Mouse (Mus musculus): ENCODE measurements at regions not wholly inside any gene's neighbourhood (a gene's known extent, or its start where the extent isn't known, plus 50 kb on each side); places are given as distances from the start of the nearest gene placed in this dataset.

DNA sequence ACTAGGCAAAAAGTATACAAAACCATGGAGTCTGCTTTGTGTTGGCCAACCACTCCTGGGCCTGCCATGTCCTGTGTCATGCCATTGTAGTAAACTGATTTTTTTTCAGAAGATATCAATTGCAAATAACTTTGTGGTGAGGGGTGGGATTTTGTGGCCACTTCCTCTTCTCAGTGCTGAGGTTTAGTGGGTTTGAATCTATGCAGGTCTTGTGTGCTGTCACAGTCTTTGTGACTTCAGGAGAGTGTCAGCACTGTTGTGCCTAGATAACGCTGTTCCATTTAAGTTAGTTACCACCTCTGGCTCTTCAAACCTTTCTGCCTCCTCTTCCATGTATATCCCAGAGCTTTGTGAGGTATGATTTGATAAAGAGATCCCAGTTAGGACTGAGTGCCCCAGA is 216.3 kb upstream of the Lcorl start:
- Histone ChIP-seq H3K9ac (no peak overlapping the region), H3K4me2 (replicated peaks) (no peak overlapping the region), H3K4me1 (no peaks in the 10 kb centered on the region), H3K9me3 (no peaks in the 10 kb centered on the region), H3K36me3 (no peaks in the 10 kb centered on the region), H3K27ac (no peak overlapping the region), H3K27me3 (no peaks in the 10 kb centered on the region), H3K4me3 (no peak overlapping the region)
- WGBS: 89% methylated on average over 1 of the region's 1 CpGs
- ATAC-seq (ENCODE audit: low FRiP score, low read depth): no peak

DNA sequence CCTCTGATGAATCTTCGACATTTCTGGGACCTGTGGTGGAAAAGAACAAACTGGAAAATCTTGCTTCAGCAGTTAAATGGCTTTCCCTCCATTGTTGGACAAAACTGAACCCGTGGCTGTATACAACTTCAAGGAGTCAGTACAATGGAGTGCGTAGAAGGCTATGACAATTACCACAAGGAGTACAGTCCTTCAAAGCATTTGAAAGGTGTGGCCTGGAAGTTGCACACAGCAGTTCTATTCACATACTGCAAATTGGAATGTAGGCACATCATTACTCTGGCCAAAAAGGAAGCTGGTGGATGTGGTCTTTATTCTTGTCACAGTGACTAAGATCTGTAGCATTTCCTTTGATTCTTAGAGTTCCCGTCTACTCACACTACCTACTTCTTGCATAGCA is 215.7 kb upstream of the Lcorl start:
- Histone ChIP-seq H3K4me3 (no peak overlapping the region), H3K27me3 (no peaks in the 10 kb centered on the region), H3K9ac (no peak overlapping the region), H3K4me1 (no peaks in the 10 kb centered on the region), H3K27ac (no peak overlapping the region), H3K9me3 (no peaks in the 10 kb centered on the region), H3K36me3 (no peaks in the 10 kb centered on the region), H3K4me2 (replicated peaks) (no peak overlapping the region)
- ATAC-seq (ENCODE audit: low FRiP score, low read depth): no peak
- 80% methylated on average over 4 of the region's 4 CpGs for WGBS

DNA sequence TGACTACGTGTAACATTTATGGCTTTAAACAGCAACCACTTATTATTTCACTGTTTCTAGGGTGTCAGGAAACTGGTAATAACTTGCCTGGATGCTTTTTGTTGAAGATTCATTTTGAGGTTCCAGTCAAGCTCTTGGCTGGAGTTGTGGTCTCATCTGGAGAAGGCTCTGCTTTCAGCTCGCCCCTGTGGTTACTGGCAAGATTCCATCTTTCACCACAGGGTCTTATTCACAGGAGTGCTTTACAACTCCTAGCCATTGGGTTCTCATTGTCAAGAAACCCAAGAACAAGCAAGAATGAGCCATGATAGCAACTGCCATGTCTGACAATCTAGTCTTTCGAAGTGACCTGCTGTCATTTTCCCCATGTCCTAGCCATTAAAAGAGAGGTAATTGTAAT is 202.5 kb upstream of the Lcorl start:
- no peak overlapping the region for H3K27ac ChIP-seq
- no peaks in the 10 kb centered on the region for H3K9me3 ChIP-seq
- ATAC-seq (ENCODE audit: low FRiP score, low read depth): no peak
- no peaks in the 10 kb centered on the region for H3K27me3 ChIP-seq
- no peak overlapping the region for H3K4me2 ChIP-seq (replicated peaks)
- 74% methylated on average over 3 of the region's 3 CpGs for WGBS
- no peak overlapping the region for H3K9ac ChIP-seq
- no peaks in the 10 kb centered on the region for H3K4me1 ChIP-seq
- H3K36me3 ChIP-seq: no peaks in the 10 kb centered on the region
- no peak overlapping the region for H3K4me3 ChIP-seq

DNA sequence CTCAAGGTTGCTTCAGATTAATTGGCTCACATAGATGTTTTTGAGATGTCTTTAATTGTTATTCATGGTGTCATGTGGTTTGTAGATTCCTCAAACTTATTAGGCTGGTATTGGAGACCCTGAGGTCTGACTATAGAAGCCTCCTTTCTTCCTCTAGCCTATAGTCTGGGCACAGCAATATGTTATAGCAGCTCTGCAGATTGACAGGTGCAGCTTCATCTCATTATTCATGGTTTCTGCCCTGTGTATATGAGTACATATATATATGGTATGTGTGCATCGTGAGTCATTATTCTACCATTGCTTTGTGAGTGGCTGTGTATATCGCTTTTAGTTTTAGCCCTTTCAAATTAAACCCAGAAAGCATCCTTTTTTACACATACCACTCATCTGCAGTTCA is 197.4 kb upstream of the Lcorl start:
- Histone ChIP-seq H3K4me1 (no peaks in the 10 kb centered on the region), H3K9me3 (no peaks in the 10 kb centered on the region), H3K4me2 (replicated peaks) (no peak overlapping the region), H3K27ac (no peak overlapping the region), H3K4me3 (no peak overlapping the region), H3K36me3 (no peaks in the 10 kb centered on the region), H3K9ac (no peak overlapping the region), H3K27me3 (no peaks in the 10 kb centered on the region)
- ATAC-seq (ENCODE audit: low FRiP score, low read depth): no peak
- WGBS: 85% methylated on average over 2 of the region's 2 CpGs

DNA sequence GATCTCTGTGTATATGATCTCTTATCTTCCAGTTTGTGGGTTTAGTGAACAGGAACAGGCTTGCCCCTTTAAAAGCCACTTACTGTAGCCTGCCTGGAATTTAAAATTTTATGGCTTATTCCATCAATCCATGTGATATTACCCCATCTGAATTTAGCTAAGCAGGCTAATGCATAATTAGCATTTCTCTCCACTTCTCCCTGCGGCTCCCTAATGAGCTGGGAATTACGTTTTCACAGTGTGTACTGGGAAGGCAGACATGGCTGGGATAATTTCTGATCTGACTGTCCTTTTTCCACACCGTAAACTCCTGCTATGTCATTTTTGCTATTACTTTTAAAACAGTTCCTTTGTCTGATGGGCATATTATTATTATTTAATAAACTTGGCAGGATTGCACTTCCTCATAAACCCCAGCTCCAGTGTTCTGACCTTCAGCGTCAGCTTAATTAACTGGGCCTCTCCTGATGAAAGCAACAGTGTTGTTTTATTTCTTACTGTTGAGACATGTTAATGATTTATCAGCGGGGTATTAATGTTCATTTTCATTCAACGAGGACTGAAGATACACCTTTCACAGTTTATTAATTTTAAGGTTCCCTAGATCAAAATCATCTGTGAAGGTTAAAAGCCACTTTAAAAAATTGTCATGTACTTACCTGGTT is 185.4 kb upstream of the Lcorl start:
- 42% methylated on average over 6 of the region's 6 CpGs for WGBS
- H3K36me3 ChIP-seq: no peaks in the 10 kb centered on the region
- no peaks in the 10 kb centered on the region for H3K9me3 ChIP-seq
- H3K4me1 ChIP-seq: no peaks in the 10 kb centered on the region; the same call in 1 of the 2 replicates
- H3K4me2 ChIP-seq (replicated peaks): no peak overlapping the region
- H3K27ac ChIP-seq: no peak overlapping the region
- H3K4me3 ChIP-seq: no peak overlapping the region
- no peak for ATAC-seq (ENCODE audit: low FRiP score, low read depth)
- H3K9ac ChIP-seq: no peak overlapping the region
- no peaks in the 10 kb centered on the region for H3K27me3 ChIP-seq

DNA sequence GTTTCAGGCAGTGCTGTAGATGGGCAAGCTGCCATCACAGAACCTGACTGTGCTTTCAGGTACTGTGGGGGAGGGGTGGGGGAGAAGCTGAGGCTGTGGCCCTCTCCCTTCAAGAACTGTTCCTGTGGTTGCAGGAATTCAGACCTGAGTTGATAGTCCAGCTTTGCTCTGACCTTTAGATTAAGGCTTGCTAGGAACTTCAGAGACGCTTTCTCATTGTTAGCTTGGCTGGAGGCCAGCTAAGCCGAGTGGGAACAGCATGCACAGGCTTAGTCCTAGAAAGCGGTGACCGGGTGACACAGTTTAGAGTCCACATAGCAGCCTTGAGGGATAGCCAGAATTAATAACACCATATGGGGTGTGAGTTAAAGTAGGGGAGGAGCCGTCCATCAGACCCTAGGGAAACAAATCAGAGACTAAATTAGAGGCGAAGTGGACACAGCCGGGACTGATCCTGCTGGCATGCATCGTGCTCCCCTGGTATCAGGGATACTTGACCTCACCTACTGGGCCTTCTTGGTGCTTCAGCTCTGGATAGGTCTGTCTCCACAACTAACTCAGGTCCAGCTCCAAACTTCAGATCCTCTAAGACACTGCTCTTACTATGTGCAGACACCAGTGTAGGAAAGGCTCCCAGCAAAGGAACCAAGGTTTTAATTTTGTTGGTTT is 175.7 kb upstream of the Lcorl start:
- Histone ChIP-seq H3K9me3 (no peaks in the 10 kb centered on the region), H3K4me3 (no peak overlapping the region), H3K4me2 (replicated peaks) (peak overlapping the region; percentile 12; the same call in 1 of the 2 replicates), H3K27me3 (no peaks in the 10 kb centered on the region), H3K27ac (no peak overlapping the region), H3K36me3 (no peaks in the 10 kb centered on the region), H3K4me1 (peaks cover 7% of the 10 kb centered on the region; the same call in 1 of the 2 replicates), H3K9ac (no peak overlapping the region)
- ATAC-seq (ENCODE audit: low FRiP score, low read depth): peak; percentile 32; the same call in 1 of the 2 replicates
- 55% methylated on average over 8 of the region's 8 CpGs for WGBS

DNA sequence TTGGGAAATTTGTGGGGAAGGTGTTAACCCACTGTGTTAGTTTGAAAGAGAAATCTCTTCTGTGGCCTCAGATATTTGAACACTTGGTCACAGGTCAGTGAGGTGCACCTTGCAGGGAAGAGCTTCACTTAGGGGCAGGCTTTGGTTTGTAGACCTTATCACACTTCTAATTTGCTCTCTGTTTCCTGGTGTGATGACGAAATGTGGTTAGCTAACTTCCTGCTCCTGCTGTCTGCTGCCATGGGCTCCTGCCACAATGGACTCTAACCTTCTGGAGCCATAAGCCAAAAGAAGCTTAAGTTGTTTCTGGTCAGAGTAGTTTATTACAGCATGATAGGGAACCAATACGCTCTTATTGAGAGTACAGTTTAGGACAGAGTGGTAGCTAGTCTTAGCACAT is 174.8 kb upstream of the Lcorl start:
- no peak for ATAC-seq (ENCODE audit: low FRiP score, low read depth)
- Histone ChIP-seq H3K9ac (no peak overlapping the region), H3K4me3 (no peak overlapping the region), H3K9me3 (no peaks in the 10 kb centered on the region), H3K36me3 (no peaks in the 10 kb centered on the region), H3K27me3 (no peaks in the 10 kb centered on the region), H3K4me2 (replicated peaks) (no peak overlapping the region), H3K4me1 (peaks cover 7% of the 10 kb centered on the region; the same call in 1 of the 2 replicates), H3K27ac (no peak overlapping the region)
- 88% methylated on average over 2 of the region's 2 CpGs for WGBS

DNA sequence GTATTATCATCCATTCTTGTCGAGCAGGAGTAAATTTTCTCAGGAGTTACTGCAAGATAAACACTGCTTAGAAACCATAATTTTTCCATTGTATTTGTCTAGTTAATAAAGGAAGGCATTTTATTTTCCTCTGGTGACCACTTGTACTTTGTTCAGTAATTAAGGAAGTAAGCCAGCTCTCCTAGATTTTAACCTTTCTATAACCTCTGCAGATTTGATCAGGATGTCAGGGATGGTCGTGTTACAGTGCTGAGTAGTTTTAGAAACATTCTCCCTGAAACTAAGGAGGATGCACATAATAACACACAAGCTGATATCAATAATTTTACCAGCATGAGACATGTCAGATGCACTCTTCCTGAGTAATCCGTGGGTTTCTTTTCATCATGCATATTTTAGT is 166.7 kb upstream of the Lcorl start:
- no peaks in the 10 kb centered on the region for H3K9me3 ChIP-seq
- H3K27ac ChIP-seq: no peak overlapping the region
- WGBS: 38% methylated on average over 3 of the region's 3 CpGs
- H3K27me3 ChIP-seq: no peaks in the 10 kb centered on the region
- ATAC-seq (ENCODE audit: low FRiP score, low read depth): no peak
- H3K4me2 ChIP-seq (replicated peaks): no peak overlapping the region
- no peak overlapping the region for H3K9ac ChIP-seq
- H3K4me3 ChIP-seq: no peak overlapping the region
- H3K4me1 ChIP-seq: no peaks in the 10 kb centered on the region
- no peaks in the 10 kb centered on the region for H3K36me3 ChIP-seq

DNA sequence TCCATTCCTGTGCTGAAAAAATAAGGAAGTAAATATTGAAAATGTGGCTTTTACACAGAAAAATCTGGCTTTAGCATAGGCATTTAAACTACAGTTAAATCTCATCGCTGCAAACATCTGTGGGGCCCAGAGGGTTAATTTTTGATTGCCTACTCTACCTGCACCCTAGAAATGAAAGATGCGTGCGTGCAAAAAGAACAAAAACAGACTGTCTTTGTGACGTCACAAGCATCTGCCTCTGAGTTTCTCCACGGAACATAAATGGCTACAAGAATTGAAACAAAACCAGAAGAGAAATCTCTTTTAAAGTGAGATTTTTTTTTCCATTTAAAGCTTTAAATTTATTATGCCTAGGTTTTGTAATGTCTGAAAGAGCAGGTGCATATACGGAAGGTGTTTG is 166.0 kb upstream of the Lcorl start:
- Histone ChIP-seq H3K9me3 (no peaks in the 10 kb centered on the region), H3K36me3 (no peaks in the 10 kb centered on the region), H3K4me1 (no peaks in the 10 kb centered on the region), H3K9ac (no peak overlapping the region), H3K4me2 (replicated peaks) (no peak overlapping the region), H3K4me3 (no peak overlapping the region), H3K27ac (no peak overlapping the region), H3K27me3 (no peaks in the 10 kb centered on the region)
- 51% methylated on average over 6 of the region's 6 CpGs for WGBS
- ATAC-seq (ENCODE audit: low FRiP score, low read depth): no peak

DNA sequence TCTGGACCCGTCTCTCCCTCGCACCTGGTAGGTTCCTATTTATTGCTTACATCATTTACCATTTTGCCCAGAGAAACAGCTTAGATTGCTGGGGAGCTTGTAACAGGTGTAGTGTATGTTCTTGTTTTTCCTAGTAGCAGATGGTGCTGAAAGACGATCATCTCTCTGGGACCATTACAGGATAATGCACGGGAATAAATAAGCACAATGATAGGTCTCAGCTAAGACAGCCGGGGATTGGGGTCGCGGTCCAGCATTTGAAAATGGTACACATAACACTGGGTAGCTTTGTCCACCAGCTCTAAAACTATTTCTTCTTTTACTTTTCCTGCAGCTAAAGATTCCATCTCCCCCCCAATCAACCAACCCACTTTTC is 164.6 kb upstream of the Lcorl start:
- Histone ChIP-seq H3K36me3 (no peaks in the 10 kb centered on the region), H3K4me2 (replicated peaks) (no peak overlapping the region), H3K27ac (no peak overlapping the region), H3K4me3 (no peak overlapping the region), H3K27me3 (no peaks in the 10 kb centered on the region), H3K9me3 (no peaks in the 10 kb centered on the region), H3K9ac (no peak overlapping the region), H3K4me1 (no peaks in the 10 kb centered on the region)
- 57% methylated on average over 7 of the region's 7 CpGs for WGBS
- ATAC-seq (ENCODE audit: low FRiP score, low read depth): no peak

DNA sequence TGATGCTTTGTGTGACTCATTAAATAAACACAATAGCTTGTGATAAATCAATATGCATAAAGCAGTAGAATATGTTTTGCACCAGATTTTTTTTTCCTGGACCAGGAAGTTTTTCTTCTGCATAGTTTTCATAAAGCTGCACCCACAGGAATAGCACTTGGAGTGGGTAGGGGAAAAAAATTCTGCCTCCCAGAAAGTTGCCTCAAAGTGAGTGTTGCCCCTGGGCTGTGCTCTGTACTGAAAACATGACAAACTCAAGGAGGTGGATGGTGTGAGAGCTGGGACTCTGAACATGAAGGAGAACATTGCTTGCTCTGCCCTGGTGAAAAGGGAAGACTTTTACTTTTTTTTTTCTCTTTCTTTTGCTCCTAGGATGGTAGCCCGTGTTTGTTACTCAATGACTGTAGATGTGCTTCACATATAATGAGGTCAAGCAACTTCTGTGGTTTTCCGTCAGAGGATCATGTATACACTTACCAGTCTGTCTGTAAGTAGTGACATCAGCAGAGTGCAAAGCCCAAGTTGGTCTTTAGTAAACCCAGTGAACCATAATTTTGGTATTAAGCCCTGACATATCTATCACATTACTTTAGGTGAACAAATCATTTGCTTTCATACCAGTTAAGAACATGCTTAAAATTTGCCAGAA is 164.1 kb upstream of the Lcorl start:
- Histone ChIP-seq H3K36me3 (no peaks in the 10 kb centered on the region), H3K9ac (no peak overlapping the region), H3K27ac (no peak overlapping the region), H3K4me2 (replicated peaks) (no peak overlapping the region), H3K9me3 (no peaks in the 10 kb centered on the region), H3K4me1 (no peaks in the 10 kb centered on the region), H3K27me3 (no peaks in the 10 kb centered on the region), H3K4me3 (no peak overlapping the region)
- no peak for ATAC-seq (ENCODE audit: low FRiP score, low read depth)
- 78% methylated on average over 2 of the region's 2 CpGs for WGBS

DNA sequence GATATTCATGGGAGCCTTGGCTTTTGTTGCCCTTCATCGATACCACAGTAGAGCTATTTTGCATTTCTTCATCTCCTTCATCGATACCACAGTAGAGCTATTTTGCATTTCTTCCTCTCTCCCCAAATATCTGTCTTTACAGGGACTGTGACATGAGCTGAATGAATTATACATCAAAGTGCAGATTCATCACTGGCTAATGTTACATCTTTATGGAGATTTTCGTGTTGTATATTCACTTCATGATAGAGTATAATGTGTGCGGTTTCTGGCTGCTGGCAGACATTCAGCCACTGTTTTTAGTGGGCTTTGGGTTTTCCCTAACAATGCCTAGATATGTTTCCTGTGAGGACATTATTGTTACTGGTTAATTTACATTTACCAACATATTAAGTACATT is 162.8 kb upstream of the Lcorl start:
- ATAC-seq (ENCODE audit: low FRiP score, low read depth): no peak
- Histone ChIP-seq H3K36me3 (no peaks in the 10 kb centered on the region), H3K27me3 (no peaks in the 10 kb centered on the region), H3K4me2 (replicated peaks) (no peak overlapping the region), H3K4me3 (no peak overlapping the region), H3K9me3 (no peaks in the 10 kb centered on the region), H3K27ac (no peak overlapping the region), H3K9ac (no peak overlapping the region), H3K4me1 (no peaks in the 10 kb centered on the region)
- WGBS: 84% methylated on average over 4 of the region's 4 CpGs

All from limb, embryonic 13.5 days (tissue).